Mouse (Mus musculus): ENCODE measurements around the gene Ttc7b. TPM values are rescaled to one million over a fixed set of nuclear protein-coding genes. Genes with fewer than 3 reads are reported as not detected.

The Ttc7b gene
- 3.1 TPM for polyA plus RNA-seq (2014; fragmentation: Illumina TruSeq; extraction: RNeasy Lipid Tissue Mini Kit (QIAGEN cat#74804); ENCODE audit: low replicate concordance)

DNA sequence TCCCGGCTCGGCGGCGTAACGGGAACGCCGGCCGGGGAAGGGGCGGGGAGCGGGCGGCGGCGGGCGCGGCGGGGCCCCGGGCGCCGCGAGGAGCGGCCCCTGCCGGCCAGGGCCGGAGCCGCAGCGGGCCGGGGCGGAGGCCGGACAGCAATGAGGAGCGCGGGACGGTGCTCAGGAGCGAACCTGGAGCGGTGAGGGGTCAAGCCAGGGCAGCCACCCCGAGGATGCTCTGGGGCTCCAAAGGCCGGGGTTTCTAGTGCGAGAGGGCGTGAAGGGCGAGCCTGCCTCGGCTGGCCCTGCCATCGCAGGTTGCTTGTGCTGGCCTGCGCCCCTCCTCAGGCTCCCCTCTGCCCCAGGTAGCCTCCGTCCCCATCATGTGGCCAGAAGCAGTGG is at the start of gene Ttc7b:
TSS of gene Ttc7b (minus strand) at position 33 of the 393 bp plus-strand sequence.

Other genes starting within 250 kb of the Ttc7b start
- gene Rps6ka5, start 206.2 kb upstream of the Ttc7b start, polyA plus RNA-seq (2014; fragmentation: Illumina TruSeq; extraction: RNeasy Lipid Tissue Mini Kit (QIAGEN cat#74804); ENCODE audit: low replicate concordance): 25.5 TPM

Measured in small intestine, adult 10 weeks (tissue).